Mouse (Mus musculus): ENCODE data around the gene Sox2. TPM values are rescaled to one million over a fixed set of nuclear protein-coding genes. Genes with fewer than 3 reads are reported as not detected.

Sox2 gene
- total RNA-seq, 2 experiments from 2014 or later, result not detected

- no peak for ATAC-seq (replicated peaks; ENCODE audit: low FRiP score, poor library complexity, severe bottlenecking)
Measured at GRCm38 (mm10) chr3:34658241-34658965, 8.2 kb downstream of the Sox2 start.

DNA sequence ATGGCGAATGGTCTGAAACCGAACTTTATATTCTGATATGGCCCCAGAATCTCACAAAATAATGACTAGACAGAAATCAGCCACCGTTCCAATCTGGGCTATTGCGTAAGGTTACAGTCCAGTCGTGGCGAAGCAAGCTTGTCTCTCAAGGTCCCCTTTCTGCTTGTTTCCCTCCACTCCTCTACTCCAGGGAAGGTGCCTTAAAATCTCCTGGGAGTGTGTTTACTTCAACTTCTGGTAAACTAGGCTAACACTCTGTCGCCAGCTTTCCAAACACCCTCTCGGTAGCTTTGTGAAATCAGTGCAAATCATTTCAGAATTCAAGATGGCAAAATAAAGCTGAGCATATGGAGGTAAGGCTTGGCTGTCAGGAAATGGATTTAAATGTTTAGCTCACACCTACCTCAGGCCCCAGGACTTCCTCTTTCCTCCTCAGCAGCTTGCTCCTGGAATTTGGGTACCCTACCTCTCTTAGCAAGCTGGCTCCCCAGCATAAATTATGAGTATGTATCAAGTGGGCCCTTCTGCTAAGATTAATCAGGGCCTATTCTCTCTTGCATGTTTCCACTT, 8.8 kb downstream of the Sox2 start:
- ATAC-seq (replicated peaks; ENCODE audit: low FRiP score, poor library complexity, severe bottlenecking), result no peak

- ATAC-seq (replicated peaks; ENCODE audit: low FRiP score, poor library complexity, severe bottlenecking), result no peak
Measured at GRCm38 (mm10) chr3:34659861-34660260, 9.7 kb downstream of the Sox2 start.

- ATAC-seq (replicated peaks; ENCODE audit: low FRiP score, poor library complexity, severe bottlenecking), result no peak
Measured at GRCm38 (mm10) chr3:34660542-34661290, 10.5 kb downstream of the Sox2 start.

GRCm38 (mm10) chr3:34661341-34662007, 11.3 kb downstream of the Sox2 start:
- no peak for ATAC-seq (replicated peaks; ENCODE audit: low FRiP score, poor library complexity, severe bottlenecking)

DNA sequence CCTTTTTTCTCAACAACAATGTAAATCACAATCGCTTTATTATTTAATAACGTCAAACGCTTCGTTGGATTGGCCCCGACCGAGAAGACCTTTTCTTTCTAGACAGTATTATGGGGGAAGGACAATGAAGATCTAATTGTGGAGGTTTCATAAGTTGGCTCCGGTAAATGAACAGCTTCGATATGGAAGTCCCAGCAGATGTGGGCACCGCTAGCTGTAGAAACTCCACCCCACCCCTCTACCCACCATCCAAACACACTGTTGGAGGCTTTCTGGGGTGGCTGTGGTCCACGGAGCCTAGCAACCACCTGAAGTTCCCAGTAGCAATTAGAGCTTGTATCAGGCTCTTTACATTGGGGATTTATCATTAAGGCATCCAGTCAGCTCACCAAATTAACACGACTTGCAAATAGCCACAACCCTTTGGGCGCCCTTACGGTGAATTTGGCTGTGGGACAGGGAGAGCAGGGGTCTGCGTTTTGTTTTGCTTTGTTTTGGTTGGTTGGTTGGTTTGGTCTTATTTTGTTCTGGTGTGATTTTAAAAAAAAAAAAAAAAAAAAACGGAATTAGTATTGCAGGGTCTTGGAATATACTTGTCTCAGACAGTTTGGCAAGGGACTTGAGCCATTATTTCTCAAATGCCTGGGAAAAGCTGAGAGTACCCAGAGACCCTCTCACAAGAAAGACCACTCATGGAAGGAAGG, 12.0 kb downstream of the Sox2 start:
- ATAC-seq (replicated peaks; ENCODE audit: low FRiP score, poor library complexity, severe bottlenecking), result no peak

DNA sequence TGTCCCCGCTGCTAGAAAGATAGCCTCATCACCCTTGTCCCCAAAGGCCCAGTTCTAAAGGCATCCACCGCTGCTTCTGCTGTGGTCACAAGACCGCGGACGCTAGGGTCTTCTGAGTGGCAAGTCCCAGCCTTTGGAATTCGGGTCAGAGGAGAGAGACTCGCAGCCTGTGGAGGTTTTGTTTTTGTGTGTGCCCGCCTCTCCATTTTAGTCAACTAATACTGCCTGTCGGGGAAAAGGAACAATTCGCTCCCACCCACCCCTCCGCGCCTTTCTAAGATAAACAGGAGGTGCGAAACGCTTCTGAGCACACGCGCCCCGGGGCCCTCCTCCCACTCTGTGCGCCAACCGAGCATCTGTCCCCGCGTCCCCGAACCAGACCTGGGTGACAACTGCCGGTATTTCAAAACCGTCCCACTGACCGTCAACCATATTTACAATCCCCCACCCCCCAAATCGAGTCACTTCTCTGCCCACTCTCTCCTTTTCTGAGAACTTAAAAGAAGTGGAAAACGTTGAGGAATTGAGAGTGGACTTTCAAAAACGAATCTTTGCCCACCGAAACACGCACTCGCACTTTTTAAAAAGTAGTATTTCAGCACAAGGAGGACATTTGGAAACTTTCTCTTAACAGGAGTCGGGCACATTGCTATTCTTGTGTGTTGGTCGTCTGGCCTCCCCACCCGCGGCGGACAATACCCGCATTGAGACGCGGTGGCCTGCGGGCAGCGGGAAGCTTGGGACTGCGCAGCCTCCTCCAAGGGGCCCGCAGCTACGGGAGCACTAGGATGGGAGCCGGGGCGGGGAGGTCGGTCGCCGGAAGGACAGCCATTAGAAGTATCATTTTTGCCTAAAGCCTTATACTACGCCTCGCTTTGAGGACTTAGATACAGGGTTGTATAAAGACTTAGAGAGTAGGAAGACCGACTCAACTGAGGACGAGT, 12.8 kb downstream of the Sox2 start:
- no peak for ATAC-seq (replicated peaks; ENCODE audit: low FRiP score, poor library complexity, severe bottlenecking)

- no peak for ATAC-seq (replicated peaks; ENCODE audit: low FRiP score, poor library complexity, severe bottlenecking)
Measured at GRCm38 (mm10) chr3:34663701-34664635, 13.8 kb downstream of the Sox2 start.

GRCm38 (mm10) chr3:34664636-34665531, 14.7 kb downstream of the Sox2 start:
- ATAC-seq (replicated peaks; ENCODE audit: low FRiP score, poor library complexity, severe bottlenecking), result no peak

DNA sequence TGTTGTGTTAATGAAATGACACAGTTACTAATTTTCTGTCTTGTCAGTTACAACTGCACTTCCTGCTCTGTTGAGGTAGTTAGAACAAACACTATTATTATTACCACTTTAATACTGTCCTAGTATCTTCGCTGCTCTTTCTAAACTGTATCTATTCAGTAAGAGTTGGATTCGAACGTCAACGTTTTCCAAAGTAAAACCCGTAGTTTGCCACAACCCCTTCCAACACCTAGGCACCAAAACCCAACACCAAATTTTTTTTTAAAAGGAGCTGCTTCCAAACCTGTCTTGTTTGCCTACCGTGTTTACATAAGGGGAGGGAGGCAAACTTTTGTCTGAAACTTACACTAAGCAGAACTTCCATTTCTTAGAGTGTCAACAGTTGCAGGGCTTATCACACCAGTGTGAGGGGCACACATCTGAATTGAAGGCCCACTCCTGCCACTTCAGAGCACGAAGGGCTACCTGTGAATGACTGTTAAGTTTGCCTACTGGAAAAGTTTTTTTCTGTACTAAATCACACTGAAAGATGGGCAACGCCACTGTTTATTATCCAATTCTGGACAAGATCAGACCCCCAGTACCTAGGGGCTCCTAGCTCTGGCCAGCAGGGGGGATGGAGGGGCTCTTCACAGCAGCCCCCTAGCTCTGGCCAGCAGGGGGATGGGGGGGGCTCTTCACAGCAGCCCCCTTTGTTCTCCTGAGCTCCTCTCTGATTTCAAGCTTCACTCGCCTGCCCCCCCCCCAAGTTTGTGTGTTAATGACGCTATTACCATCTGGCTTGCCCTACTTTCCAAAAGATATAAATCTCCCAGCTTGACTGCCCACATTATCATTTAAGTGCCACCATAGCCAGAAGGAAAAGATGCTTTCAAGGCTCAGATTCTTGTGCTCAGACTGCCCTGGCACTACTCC, 15.8 kb downstream of the Sox2 start:
- no peak for ATAC-seq (replicated peaks; ENCODE audit: low FRiP score, poor library complexity, severe bottlenecking)

DNA sequence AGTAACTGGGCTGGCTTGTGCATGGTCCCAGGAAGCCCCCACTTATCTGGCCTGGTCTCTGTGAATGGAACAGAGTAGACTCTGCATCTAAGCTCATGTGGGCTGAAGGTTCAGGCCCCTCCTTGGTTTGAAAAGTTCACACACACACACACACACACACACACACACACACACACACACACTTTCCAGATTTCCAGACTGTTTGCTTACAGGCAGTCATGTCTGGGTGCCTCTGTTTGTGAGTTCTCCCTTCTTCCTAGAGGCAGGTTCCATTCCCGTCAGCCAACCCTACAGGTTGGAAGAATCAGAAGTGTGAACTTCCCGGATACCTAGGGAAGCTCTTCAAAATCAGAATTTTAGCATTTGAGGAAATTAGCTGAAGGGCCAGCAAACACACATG, 17.0 kb downstream of the Sox2 start:
- no peak for ATAC-seq (replicated peaks; ENCODE audit: low FRiP score, poor library complexity, severe bottlenecking)

GRCm38 (mm10) chr3:34667881-34668817, 17.9 kb downstream of the Sox2 start:
- no peak for ATAC-seq (replicated peaks; ENCODE audit: low FRiP score, poor library complexity, severe bottlenecking)

DNA sequence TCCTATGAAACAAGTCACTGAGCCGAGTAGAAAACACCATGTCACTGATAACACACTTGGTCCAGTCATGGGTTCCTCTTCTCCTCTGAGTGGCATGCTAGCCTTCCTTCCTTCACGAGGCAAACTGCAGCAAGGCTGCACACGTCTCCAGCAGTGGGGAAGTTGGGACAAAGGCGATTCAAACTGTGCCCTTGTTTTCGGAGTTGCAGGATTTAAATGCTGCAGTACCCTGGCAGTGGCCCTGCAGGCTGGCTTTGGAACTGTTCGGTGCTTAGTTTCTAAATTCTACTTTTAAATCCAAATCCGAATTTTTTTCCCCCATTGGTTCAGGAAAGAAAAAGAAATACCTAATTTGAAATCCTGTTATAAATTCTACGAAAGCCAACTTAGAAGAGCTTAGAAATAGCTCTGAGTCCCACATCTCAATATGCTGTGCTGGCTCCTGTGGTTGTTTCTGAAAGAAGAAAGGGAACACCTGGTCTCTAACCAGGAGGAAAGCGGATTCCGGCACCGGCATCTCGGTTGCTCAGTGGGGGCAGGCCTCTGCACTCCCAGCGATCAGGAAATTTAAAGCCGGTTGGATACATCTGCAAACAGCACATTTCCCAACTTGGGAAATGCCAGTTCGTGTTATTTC, 20.9 kb downstream of the Sox2 start:
- no peak for ATAC-seq (replicated peaks; ENCODE audit: low FRiP score, poor library complexity, severe bottlenecking)

GRCm38 (mm10) chr3:34678840-34679239, 28.6 kb downstream of the Sox2 start:
- no peak for ATAC-seq (replicated peaks; ENCODE audit: low FRiP score, poor library complexity, severe bottlenecking)

Data from erythroblast, adult 5-6 weeks (primary cell).